Mouse (Mus musculus) hematopoietic multipotent progenitor cell, adult 10-12 weeks (in vitro differentiated cells): ENCODE data around the gene Cdca3. TPM values are rescaled to one million over a fixed set of nuclear protein-coding genes. Genes with fewer than 3 reads are reported as not detected.

Source experiments
- polyA plus RNA-seq: library from polyadenylated mRNA; stranded (reverse); fragments of >175 nt; gene quantifications from 2 replicates; pipeline ENCODE4 v1.2.3, GENCODE M21; 2012; ENCODE audit warnings: low replicate concordance

The Cdca3 gene
- polyA plus RNA-seq = 9.2 and 13.6 TPM in 2 replicates

DNA sequence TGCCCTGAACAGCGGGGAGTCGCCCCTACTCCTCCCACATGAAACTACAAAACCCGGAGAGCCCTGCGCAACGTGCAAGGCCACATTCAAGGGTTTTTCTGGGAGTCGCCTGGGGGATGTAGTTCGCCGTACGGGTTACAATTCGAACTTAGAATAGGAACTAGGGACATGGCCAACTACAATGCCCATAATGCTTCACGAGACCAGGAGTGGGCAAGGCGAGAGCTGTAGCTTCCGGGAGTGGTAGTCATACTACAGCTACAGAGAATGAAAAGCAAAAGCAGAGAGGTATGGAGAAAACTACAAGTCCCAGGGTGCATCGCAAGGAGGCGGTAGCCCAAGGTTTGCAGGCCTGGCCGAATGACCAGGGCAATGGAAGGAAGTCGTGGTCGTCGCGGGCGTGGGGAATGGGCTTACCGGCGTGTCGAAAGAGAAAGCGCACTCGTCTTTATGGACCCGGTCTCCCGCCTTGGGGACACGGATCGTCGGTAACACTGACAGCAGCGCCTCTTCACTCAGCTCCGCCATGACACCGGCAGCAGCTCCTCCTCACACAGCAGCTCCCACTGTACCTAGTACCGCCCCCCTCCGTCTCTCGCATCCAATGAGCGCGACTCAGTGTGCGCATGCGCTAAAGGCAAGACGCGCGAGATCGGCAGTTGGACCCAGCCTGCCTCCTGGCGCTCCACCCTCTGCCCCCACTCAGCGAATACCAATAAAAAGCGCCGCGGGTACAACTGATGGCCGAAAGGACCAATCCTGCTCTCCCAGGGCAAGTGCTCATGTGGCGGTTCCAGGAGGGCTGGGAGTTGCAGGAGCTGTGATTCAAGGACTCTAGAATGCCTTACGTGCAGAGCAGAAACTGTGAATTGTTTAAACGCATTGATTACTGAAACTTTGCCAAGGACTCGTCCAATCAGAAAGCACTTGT, at the start of gene Cdca3, which contains the start of gene Usp5:
Gene Cdca3 (plus strand): TSS at position 680 of the 931 bp plus-strand sequence.
Gene Usp5 (minus strand): TSS at position 617 of the 931 bp plus-strand sequence.

GRCm38 (mm10) chr6:124808358-124809012, 20.9 kb upstream of the Cdca3 start, which contains the start of gene Spsb2:
TSS of gene Spsb2 (plus strand) at chr6:124808661.

GRCm38 (mm10) chr6:124813933-124814332, 15.4 kb upstream of the Cdca3 start, which contains the start of gene Tpi1:
TSS of gene Tpi1 (minus strand) at chr6:124814296.

DNA sequence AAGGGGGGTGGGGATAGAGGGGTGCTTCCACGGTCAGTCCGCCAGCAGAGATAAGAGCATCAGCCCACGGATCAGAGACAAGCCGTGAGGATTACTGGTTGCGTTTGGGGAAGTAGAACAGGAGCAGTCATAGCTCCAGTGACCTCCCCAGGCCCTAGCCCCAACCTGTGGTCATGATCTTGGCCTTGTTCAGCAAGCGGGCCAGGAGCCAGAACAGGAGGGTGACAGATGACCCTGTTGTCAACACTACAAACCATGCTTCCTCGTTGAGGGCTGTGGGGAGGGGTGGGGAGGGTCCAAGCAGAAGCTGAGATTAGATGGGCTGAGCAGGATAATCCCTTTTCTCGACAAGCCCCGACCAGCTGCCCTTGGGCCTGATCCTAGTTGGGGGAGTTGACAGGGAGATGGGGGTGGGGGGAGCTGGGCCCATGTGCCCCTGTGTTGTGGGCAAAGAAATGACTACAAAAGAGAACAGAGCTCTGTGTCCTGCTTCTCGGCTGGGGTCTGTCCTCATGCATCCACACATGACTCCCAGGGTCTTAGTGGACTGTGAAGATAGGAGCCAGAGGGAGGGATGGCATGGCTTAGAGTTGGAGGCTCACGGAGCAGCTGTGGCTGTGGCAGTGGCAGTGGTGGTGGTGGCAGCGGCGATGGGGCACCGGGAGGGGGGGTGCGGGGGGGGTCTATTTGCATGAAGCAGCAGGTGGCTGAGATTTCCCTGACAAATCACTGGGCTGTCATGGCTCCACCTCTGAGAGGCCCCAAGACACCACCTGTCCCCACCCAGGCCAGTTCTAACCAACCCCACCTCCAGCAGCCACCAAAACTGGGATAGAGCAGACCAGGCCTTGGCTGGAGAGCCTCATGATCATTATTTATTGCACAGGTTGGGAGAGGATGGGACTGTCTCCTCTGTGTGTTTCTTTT, 11.2 kb downstream of the Cdca3 start, which contains the start of gene Gnb3:
Gene Gnb3 (minus strand): TSS at position 35 of the 927 bp plus-strand sequence.

DNA sequence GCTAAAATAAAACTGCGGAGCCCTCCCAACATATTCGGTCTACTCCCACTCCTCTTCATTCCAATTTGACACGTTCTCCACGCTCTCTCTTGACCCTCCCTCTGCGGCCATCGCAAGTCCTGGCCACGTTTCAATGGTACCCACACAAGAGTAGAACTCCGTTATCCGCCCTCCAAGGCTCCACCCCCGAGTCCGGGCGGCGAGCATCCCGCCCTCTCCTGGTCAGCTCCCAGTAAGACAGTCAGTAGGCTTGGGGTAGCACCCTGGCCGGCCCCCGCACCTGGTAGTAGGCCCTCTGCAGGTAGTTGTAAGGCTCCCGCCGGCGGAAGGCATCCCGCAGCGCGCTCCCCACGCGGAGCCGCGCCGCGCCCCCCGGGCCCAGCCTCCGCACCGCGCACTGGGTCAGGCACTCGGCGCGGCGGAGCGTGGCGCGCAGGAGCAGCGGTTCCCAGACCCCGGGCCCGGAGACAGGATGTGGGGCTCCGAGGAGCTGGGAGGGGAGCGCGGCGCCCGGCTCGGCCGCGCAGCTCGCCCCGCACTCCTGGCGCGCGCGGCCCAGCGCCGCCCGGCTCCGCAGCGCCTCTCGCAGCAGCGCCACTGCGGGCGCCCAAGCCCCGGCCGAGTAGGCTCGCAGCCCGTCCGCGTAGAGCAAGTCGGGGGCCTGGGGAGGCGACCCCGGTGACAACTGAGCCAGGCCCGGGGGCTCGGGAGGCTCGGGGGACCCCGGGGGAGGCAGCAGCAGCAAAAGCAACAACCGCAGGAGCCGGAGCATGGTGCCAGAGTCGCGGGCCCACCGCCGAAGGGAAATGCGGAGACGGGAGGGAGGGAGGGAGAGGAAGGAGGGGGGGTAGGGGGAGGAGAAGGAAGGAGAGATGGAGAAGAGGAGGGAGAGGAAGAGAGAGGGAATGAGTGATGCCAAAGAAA, 27.8 kb downstream of the Cdca3 start, which contains the start of gene P3h3:
Gene P3h3 (minus strand): TSS at position 837 of the 924 bp plus-strand sequence.

DNA sequence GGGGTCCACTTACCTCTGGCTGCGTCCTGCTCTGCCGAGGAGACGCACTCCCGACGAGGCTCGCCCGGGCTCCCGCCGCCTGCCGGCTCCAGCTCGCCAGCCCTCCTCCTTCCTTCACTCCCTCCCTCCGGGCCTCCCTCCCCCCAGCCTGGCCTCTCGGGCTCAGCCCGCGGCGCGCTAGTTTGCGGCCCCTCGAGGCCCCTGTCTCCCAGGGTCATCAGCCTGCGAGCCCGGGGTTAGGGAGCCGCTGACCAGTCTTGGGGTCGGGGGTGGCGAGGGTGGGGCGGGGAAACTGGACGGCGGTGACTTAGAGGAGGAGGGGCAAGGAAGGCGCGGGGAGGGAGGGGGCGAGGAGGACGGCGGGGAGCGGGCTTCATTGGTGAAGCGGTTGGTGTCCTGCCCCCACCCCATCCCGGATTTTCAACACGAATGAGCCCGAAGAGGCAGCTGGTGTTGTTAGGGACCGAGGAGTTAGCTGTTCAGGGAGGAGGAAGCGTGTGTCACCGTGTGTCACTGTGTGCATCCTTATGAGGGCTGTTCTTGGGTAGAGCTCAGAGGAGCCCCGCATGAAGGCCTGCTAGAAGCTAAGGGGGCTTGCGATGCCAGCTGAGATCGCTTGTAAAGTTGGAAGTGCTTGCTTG, 34.4 kb downstream of the Cdca3 start, which contains the start of gene Gpr162:
Gene Gpr162 (minus strand): TSS at position 326 of the 641 bp plus-strand sequence.

Other genes with a start within 250 kb of the Cdca3 start
- not detected in 2 replicates for gene C1s2, start 193.5 kb upstream of the Cdca3 start, polyA plus RNA-seq
- gene Lpcat3, start 166.5 kb upstream of the Cdca3 start, polyA plus RNA-seq = 83.8 and 87.0 TPM in 2 replicates
- 107 and 155 TPM in 2 replicates for gene Emg1, start 117.4 kb upstream of the Cdca3 start, polyA plus RNA-seq
- 104 and 182 TPM in 2 replicates for gene Phb2, start 117.2 kb upstream of the Cdca3 start, polyA plus RNA-seq
- gene Ptpn6, start 90.8 kb upstream of the Cdca3 start, polyA plus RNA-seq = 219 and 299 TPM in 2 replicates
- gene Grcc10, start 88.2 kb upstream of the Cdca3 start, polyA plus RNA-seq = 58.8 and 109 TPM in 2 replicates
- gene Gm45234, start 73.5 kb upstream of the Cdca3 start, polyA plus RNA-seq = not detected in 2 replicates
- 113 and 201 TPM in 2 replicates for gene Atn1, start 73.0 kb upstream of the Cdca3 start, polyA plus RNA-seq
- 1.0 and 1.2 TPM in 2 replicates for gene Eno2, start 59.9 kb upstream of the Cdca3 start, polyA plus RNA-seq
- 0.48 and 1.9 TPM in 2 replicates for gene Lrrc23, start 49.8 kb upstream of the Cdca3 start, polyA plus RNA-seq
- 16.0 and 17.1 TPM in 2 replicates for gene Spsb2, start 20.9 kb upstream of the Cdca3 start, polyA plus RNA-seq
- 11.3 and 43.1 TPM in 2 replicates for gene Tpi1, start 15.3 kb upstream of the Cdca3 start, polyA plus RNA-seq
- 27.3 and 47.7 TPM in 2 replicates for gene Usp5, start 63 bp upstream of the Cdca3 start, polyA plus RNA-seq
- 0.11 and 1.2 TPM in 2 replicates for gene Gnb3, start 10.7 kb downstream of the Cdca3 start, polyA plus RNA-seq
- gene P3h3, start 28.2 kb downstream of the Cdca3 start, polyA plus RNA-seq = 1.9 and 4.7 TPM in 2 replicates
- 1.7 and 7.4 TPM in 2 replicates for gene Gpr162, start 34.4 kb downstream of the Cdca3 start, polyA plus RNA-seq
- 63.7 and 67.0 TPM in 2 replicates for gene Cd4, start 58.7 kb downstream of the Cdca3 start, polyA plus RNA-seq
- 17.4 and 27.6 TPM in 2 replicates for gene Lag3, start 82.2 kb downstream of the Cdca3 start, polyA plus RNA-seq
- 543 and 1,849 TPM in 2 replicates for gene Ptms, start 90.6 kb downstream of the Cdca3 start, polyA plus RNA-seq
- 148 and 194 TPM in 2 replicates for gene Mlf2, start 101.8 kb downstream of the Cdca3 start, polyA plus RNA-seq
- 29.0 and 55.9 TPM in 2 replicates for gene Cops7a, start 136.0 kb downstream of the Cdca3 start, polyA plus RNA-seq
- gene Pianp, start 167.1 kb downstream of the Cdca3 start, polyA plus RNA-seq = 51.0 and 101 TPM in 2 replicates
- gene Zfp384, start 179.6 kb downstream of the Cdca3 start, polyA plus RNA-seq = 50.8 and 78.9 TPM in 2 replicates
- gene Ing4, start 210.2 kb downstream of the Cdca3 start, polyA plus RNA-seq = 19.0 and 38.5 TPM in 2 replicates
- gene Acrbp, start 220.1 kb downstream of the Cdca3 start, polyA plus RNA-seq = 22.0 and 22.1 TPM in 2 replicates
- 8.6 and 15.2 TPM in 2 replicates for gene Lpar5, start 238.4 kb downstream of the Cdca3 start, polyA plus RNA-seq